Mouse (Mus musculus): ENCODE measurements around the gene Gsdme. TPM values are rescaled to one million over a fixed set of nuclear protein-coding genes. Genes with fewer than 3 reads are reported as not detected.

The Gsdme gene
- polyA plus RNA-seq, 1 experiment from 2014 or later, result 14.1 TPM

DNA sequence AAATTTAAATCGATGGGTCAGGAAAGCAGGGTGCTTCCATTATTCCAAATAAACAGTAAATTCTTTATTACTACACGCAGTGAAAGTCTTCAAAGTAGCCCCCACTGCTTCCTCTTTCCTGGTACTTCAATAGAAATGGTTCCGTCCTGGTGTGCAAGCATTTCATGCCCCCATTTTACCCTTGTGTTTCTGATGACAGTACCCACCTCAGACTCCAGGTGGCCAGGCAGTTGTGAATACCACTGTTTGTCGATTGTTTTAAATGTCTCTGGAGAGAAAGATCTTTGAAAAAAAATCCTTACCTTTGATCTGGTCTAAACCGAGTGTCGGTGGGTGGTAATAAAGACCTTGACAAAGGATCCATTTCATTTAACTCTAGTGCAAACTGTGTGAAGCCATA lies 37.0 kb upstream of the Gsdme start:
- no peak for ATAC-seq (ENCODE audit: low FRiP score, low TSS enrichment)
- no peak for DNase-seq (ENCODE audit: low spot score)
- Histone ChIP-seq H3K36me3 (ENCODE audit: control insufficient read depth, insufficient read depth, low read length) (no peaks in the 10 kb centered on the region; the same call in 1 of the 2 replicates), H3K4me3 (ENCODE audit: low read depth, low read length) (no peak overlapping the region), H3K4me2 (replicated peaks; ENCODE audit: low read depth) (no peak overlapping the region), H3K9me3 (ENCODE audit: control insufficient read depth, low read length) (no peaks in the 10 kb centered on the region), H3K4me1 (replicated peaks; ENCODE audit: control insufficient read depth, insufficient read depth) (no peaks in the 10 kb centered on the region), H3K27ac (replicated peaks) (no peak overlapping the region), H3K27me3 (ENCODE audit: control insufficient read depth, insufficient read depth, low read length) (no peaks in the 10 kb centered on the region), H3K9ac (ENCODE audit: low read length) (no peak overlapping the region)
- 75% methylated on average over 6 of the region's 6 CpGs for WGBS
- peak; percentile 13; the same call in 1 of the 2 replicates for TF ChIP-seq CTCF (IDR thresholded peaks at IDR 0.05; ENCODE audit: low read depth)
- TF ChIP-seq EP300 (optimal IDR thresholded peaks at IDR 0.05), result no peak

DNA sequence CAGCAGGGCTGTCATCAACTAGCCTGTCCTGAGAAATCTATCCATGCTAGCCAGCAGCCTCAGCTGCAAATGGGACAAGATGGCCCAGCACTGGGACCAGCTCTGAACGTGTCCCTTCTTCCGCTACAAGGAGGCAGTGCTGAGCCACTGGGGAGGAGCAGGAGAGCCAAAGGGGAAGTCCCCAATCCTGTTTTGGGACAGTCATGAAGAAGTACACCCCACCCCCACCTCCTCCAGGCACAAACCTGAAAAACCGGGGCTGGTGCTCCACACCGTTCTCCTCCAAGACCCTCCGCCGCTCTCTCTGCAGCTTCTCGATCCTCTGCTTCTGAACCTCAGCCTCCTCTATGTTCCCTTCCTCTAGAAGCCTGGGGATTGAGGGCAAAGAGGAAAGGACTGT lies 35.4 kb upstream of the Gsdme start:
- Histone ChIP-seq H3K4me1 (replicated peaks; ENCODE audit: control insufficient read depth, insufficient read depth) (no peaks in the 10 kb centered on the region), H3K4me2 (replicated peaks; ENCODE audit: low read depth) (no peak overlapping the region), H3K9ac (ENCODE audit: low read length) (no peak overlapping the region), H3K4me3 (ENCODE audit: low read depth, low read length) (no peak overlapping the region), H3K9me3 (ENCODE audit: control insufficient read depth, low read length) (no peaks in the 10 kb centered on the region), H3K27me3 (ENCODE audit: control insufficient read depth, insufficient read depth, low read length) (no peaks in the 10 kb centered on the region), H3K36me3 (ENCODE audit: control insufficient read depth, insufficient read depth, low read length) (no peaks in the 10 kb centered on the region; the same call in 1 of the 2 replicates), H3K27ac (replicated peaks) (no peak overlapping the region)
- WGBS, result 82% methylated on average over 7 of the region's 7 CpGs
- DNase-seq (ENCODE audit: low spot score) (no peak), ATAC-seq (ENCODE audit: low FRiP score, low TSS enrichment) (no peak)
- TF ChIP-seq CTCF (IDR thresholded peaks at IDR 0.05; ENCODE audit: low read depth) (peak; percentile 20; the same call in 1 of the 2 replicates), EP300 (optimal IDR thresholded peaks at IDR 0.05) (no peak)

DNA sequence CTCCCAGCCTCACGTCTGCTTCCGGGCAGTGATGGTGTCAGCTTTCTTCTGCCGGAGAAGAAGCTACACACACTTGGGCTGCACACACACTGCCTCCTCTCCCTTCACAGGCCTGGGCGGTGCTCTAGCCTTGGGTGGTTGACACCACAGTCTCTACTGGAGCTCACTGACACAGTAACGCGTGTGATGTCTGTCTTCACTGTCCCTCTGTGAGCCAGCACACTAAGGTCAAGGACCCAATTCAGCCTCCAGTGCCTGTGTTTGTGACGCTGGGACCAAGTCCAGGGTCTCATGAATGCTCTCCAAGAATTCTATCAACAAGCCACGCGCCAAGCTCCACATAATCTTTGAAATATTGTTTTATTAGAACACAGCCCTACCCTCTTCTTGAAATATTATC lies 34.0 kb upstream of the Gsdme start:
- Histone ChIP-seq H3K27me3 (ENCODE audit: control insufficient read depth, insufficient read depth, low read length) (no peaks in the 10 kb centered on the region), H3K4me3 (ENCODE audit: low read depth, low read length) (no peak overlapping the region), H3K4me1 (replicated peaks; ENCODE audit: control insufficient read depth, insufficient read depth) (no peaks in the 10 kb centered on the region), H3K27ac (replicated peaks) (no peak overlapping the region), H3K9me3 (ENCODE audit: control insufficient read depth, low read length) (no peaks in the 10 kb centered on the region), H3K9ac (ENCODE audit: low read length) (no peak overlapping the region), H3K4me2 (replicated peaks; ENCODE audit: low read depth) (no peak overlapping the region), H3K36me3 (ENCODE audit: control insufficient read depth, insufficient read depth, low read length) (no peaks in the 10 kb centered on the region; the same call in 1 of the 2 replicates)
- WGBS, result 88% methylated on average over 9 of the region's 9 CpGs
- ATAC-seq (ENCODE audit: low FRiP score, low TSS enrichment), result no peak
- TF ChIP-seq CTCF (IDR thresholded peaks at IDR 0.05; ENCODE audit: low read depth), result no peak
- TF ChIP-seq EP300 (optimal IDR thresholded peaks at IDR 0.05), result no peak
- no peak for DNase-seq (ENCODE audit: low spot score)

DNA sequence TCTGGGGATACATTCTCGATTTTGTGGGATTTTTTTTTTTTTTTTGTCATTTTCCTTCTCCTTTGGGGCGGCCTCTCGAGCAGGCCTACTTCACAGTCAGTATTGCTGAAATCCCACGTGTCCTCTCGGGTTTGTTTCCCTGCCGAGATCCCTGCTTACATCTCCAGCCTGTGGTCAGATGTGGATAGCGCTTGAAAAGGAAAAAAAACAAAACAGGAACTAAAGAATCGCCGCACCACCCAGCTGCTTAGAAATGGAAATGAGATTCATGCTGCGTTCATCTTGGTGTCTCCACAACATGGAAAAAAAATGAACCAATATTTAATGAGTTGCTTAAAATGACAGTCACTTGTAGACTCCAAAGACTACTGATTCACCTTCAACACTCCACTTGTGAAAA lies 31.5 kb upstream of the Gsdme start:
- H3K9me3 ChIP-seq (ENCODE audit: control insufficient read depth, low read length), result no peaks in the 10 kb centered on the region
- 84% methylated on average over 10 of the region's 10 CpGs for WGBS
- ATAC-seq (ENCODE audit: low FRiP score, low TSS enrichment) (no peak), DNase-seq (ENCODE audit: low spot score) (no peak)
- H3K36me3 ChIP-seq (ENCODE audit: control insufficient read depth, insufficient read depth, low read length), result no peaks in the 10 kb centered on the region
- TF ChIP-seq EP300 (optimal IDR thresholded peaks at IDR 0.05) (no peak), CTCF (IDR thresholded peaks at IDR 0.05; ENCODE audit: low read depth) (no peak)
- no peak overlapping the region for H3K27ac ChIP-seq (replicated peaks)
- no peak overlapping the region for H3K4me3 ChIP-seq (ENCODE audit: low read depth, low read length)
- no peaks in the 10 kb centered on the region for H3K4me1 ChIP-seq (replicated peaks; ENCODE audit: control insufficient read depth, insufficient read depth)
- no peak overlapping the region for H3K9ac ChIP-seq (ENCODE audit: low read length)
- no peaks in the 10 kb centered on the region for H3K27me3 ChIP-seq (ENCODE audit: control insufficient read depth, insufficient read depth, low read length)
- no peak overlapping the region for H3K4me2 ChIP-seq (replicated peaks; ENCODE audit: low read depth)

DNA sequence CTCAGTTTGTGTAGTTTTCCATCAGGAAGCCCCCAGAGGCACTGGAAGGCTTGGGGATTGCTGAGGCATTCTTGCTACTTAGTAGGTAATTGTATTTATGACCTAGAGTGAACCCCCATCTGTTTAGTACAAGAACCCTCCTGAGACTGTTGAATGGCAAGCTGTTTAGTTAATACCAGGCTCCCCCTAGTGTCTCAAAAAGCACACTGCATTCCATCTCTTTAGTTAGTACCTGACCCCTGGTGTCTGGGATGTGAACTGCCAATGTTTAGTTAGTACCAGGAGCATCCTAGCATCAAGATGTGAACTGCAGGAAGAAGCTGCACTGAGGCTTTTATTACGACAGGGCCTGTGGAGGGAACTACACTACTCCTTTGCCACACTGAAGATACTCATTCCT lies 30.5 kb upstream of the Gsdme start:
- Histone ChIP-seq H3K9me3 (ENCODE audit: control insufficient read depth, low read length) (no peaks in the 10 kb centered on the region), H3K27ac (replicated peaks) (no peak overlapping the region), H3K4me2 (replicated peaks; ENCODE audit: low read depth) (no peak overlapping the region), H3K4me3 (ENCODE audit: low read depth, low read length) (no peak overlapping the region), H3K27me3 (ENCODE audit: control insufficient read depth, insufficient read depth, low read length) (no peaks in the 10 kb centered on the region), H3K4me1 (replicated peaks; ENCODE audit: control insufficient read depth, insufficient read depth) (no peaks in the 10 kb centered on the region), H3K9ac (ENCODE audit: low read length) (no peak overlapping the region), H3K36me3 (ENCODE audit: control insufficient read depth, insufficient read depth, low read length) (no peaks in the 10 kb centered on the region)
- TF ChIP-seq CTCF (IDR thresholded peaks at IDR 0.05; ENCODE audit: low read depth) (peak; percentile 98), EP300 (optimal IDR thresholded peaks at IDR 0.05) (no peak)
- peak; percentile 67 for DNase-seq (ENCODE audit: low spot score)
- ATAC-seq (ENCODE audit: low FRiP score, low TSS enrichment), result peak; percentile 77
- 53% methylated on average over 1 of the region's 1 CpGs for WGBS

DNA sequence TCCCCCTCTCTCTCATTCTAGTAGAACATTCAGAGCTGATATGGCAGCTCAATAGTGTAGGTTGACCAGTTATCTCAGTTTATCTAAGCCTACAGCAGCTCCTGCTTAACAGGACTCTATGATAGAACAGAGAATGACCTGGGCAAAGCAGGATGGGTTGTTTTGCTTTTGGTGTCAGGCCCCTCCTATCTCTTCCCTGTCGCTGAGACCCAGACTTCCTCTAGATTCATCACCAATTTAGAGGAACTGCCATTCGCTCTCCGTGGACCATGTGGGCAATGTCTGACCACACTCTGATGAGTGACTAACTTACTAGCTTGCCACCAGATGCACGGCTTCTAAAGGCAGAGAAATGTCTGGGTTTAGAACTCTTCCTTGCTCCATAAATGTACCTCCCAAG lies 28.0 kb upstream of the Gsdme start:
- no peaks in the 10 kb centered on the region for H3K27me3 ChIP-seq (ENCODE audit: control insufficient read depth, insufficient read depth, low read length)
- H3K4me1 ChIP-seq (replicated peaks; ENCODE audit: control insufficient read depth, insufficient read depth), result no peaks in the 10 kb centered on the region
- WGBS, result 85% methylated on average over 4 of the region's 4 CpGs
- no peak overlapping the region for H3K4me3 ChIP-seq (ENCODE audit: low read depth, low read length)
- no peak overlapping the region for H3K9ac ChIP-seq (ENCODE audit: low read length)
- TF ChIP-seq EP300 (optimal IDR thresholded peaks at IDR 0.05), result no peak
- no peak for TF ChIP-seq CTCF (IDR thresholded peaks at IDR 0.05; ENCODE audit: low read depth)
- H3K36me3 ChIP-seq (ENCODE audit: control insufficient read depth, insufficient read depth, low read length), result no peaks in the 10 kb centered on the region
- no peaks in the 10 kb centered on the region for H3K9me3 ChIP-seq (ENCODE audit: control insufficient read depth, low read length)
- H3K4me2 ChIP-seq (replicated peaks; ENCODE audit: low read depth), result no peak overlapping the region
- no peak for ATAC-seq (ENCODE audit: low FRiP score, low TSS enrichment)
- DNase-seq (ENCODE audit: low spot score), result no peak
- H3K27ac ChIP-seq (replicated peaks), result no peak overlapping the region

Measured in stomach, postnatal 0 days (tissue).